31 mouse cellular contexts compared by ENCODE assay signal in genomic region chr9:21801591-21801990, GRCm38 (mm10). TPM values are rescaled to one million over a fixed set of nuclear protein-coding genes. Genes with fewer than 3 reads are reported as not detected.
"Had no signal": no experiment of that assay in that cellular context is flagged by ENCODE, and none has a peak within 500 bp of the region (broad histone marks: within the 10 kb centered on the region; RNA-seq: fewer than 3 reads in every experiment).

No protein-coding gene starts in this region.

- H3K27ac ChIP-seq: embryonic facial prominence, embryonic 10.5 days; embryonic facial prominence, embryonic 12.5 days; embryonic facial prominence, embryonic 13.5 days; embryonic facial prominence, embryonic 15.5 days; forebrain, embryonic 10.5 days; forebrain, embryonic 12.5 days; forebrain, embryonic 13.5 days; forebrain, embryonic 15.5 days; gastrocnemius, adult 2 months; heart, adult 2 months; heart, embryonic 10.5 days had no signal

- H3K4me3 ChIP-seq: embryonic facial prominence, embryonic 10.5 days; embryonic facial prominence, embryonic 12.5 days; embryonic facial prominence, embryonic 13.5 days; embryonic facial prominence, embryonic 15.5 days; erythroblast, embryonic 14.5 days; forebrain, embryonic 10.5 days; forebrain, embryonic 12.5 days; forebrain, embryonic 13.5 days; forebrain, embryonic 15.5 days; gastrocnemius, adult 2 months; heart, adult 2 months; heart, embryonic 10.5 days; heart, embryonic 12.5 days had no signal

- H3K4me2 ChIP-seq: embryonic facial prominence, embryonic 12.5 days; embryonic facial prominence, embryonic 13.5 days; embryonic facial prominence, embryonic 15.5 days; forebrain, embryonic 12.5 days; forebrain, embryonic 13.5 days; forebrain, embryonic 15.5 days; heart, embryonic 12.5 days had no signal

- H3K9ac ChIP-seq: embryonic facial prominence, embryonic 12.5 days; embryonic facial prominence, embryonic 13.5 days; embryonic facial prominence, embryonic 15.5 days; forebrain, embryonic 12.5 days; forebrain, embryonic 13.5 days; forebrain, embryonic 15.5 days; forebrain, postnatal 0 days; heart, embryonic 12.5 days had no signal

- H3K36me3 ChIP-seq: forebrain, embryonic 12.5 days; forebrain, embryonic 15.5 days had no signal

- H3K9me3 ChIP-seq: embryonic facial prominence, embryonic 10.5 days; embryonic facial prominence, embryonic 12.5 days; embryonic facial prominence, embryonic 13.5 days; embryonic facial prominence, embryonic 15.5 days; forebrain, embryonic 10.5 days; forebrain, embryonic 12.5 days; forebrain, embryonic 13.5 days; forebrain, embryonic 15.5 days; heart, embryonic 10.5 days; heart, embryonic 12.5 days had no signal

- H3K27me3 ChIP-seq: embryonic facial prominence, embryonic 12.5 days; embryonic facial prominence, embryonic 13.5 days; embryonic facial prominence, embryonic 15.5 days; forebrain, embryonic 13.5 days; forebrain, embryonic 15.5 days; heart, embryonic 12.5 days had no signal

- ATAC-seq: forebrain, embryonic 13.5 days; forebrain, embryonic 14.5 days; forebrain, embryonic 15.5 days; forebrain, embryonic 16.5 days; forebrain, postnatal 0 days had no signal

- DNase-seq: cerebellum, postnatal 10 days; cerebellum, postnatal 14 days; cerebellum, postnatal 25 days; cerebellum, postnatal 36 days; embryo, embryonic 11 days; forebrain, postnatal 0 days; gastrocnemius, adult 2 months; gastrocnemius, postnatal 10 days; gastrocnemius, postnatal 14 days; gastrocnemius, postnatal 25 days; gastrocnemius, postnatal 36 days; heart, adult 18-20 months; heart, adult 2 months had no signal

RNA-seq across cellular contexts. Expression of gene Angptl8, which starts 33.7 kb away (rescaled TPM):
- total RNA-seq: common myeloid progenitor, adult 5-6 weeks; forebrain, postnatal 0 days; gastrocnemius, adult 2 months; gastrocnemius, adult 8-10 months; gastrocnemius, postnatal 14 days; gastrocnemius, postnatal 36 days; heart, adult 2 months had no signal
- polyA plus RNA-seq: cortical plate, adult 2 months; embryonic facial prominence, embryonic 11.5 days; forebrain, embryonic 13.5 days; forebrain, embryonic 14.5 days; frontal cortex, adult 2 months had no signal
